Mouse (Mus musculus) E14TG2a.4 (cell line): ENCODE measurements at regions not wholly inside any gene's neighbourhood (a gene's known extent, or its start where the extent isn't known, plus 50 kb on each side); places are given as distances from the start of the nearest gene placed in this dataset.
A peak's percentile ranks its signal among the peaks of the same experiment; 100 is the strongest.

Experiments
- H3K27me3 ChIP-seq: 2 replicates; pipeline ENCODE4 v1.6.1; 2014; ENCODE audit warnings: low read length, control low read depth; ENCODE audit not compliant: insufficient read depth
- H3K36me3 ChIP-seq: 2 replicates; pipeline ENCODE4 v1.6.1; 2014; ENCODE audit warnings: low read length, control low read depth; ENCODE audit not compliant: insufficient read depth
- H3K4me1 ChIP-seq: replicated peaks from 2 replicates; pipeline ENCODE4 v1.6.1; 2014; ENCODE audit warnings: low read depth, low read length, control low read depth
- H3K4me3 ChIP-seq: replicated peaks from 2 replicates; pipeline ENCODE4 v1.5.1; 2014; ENCODE audit warnings: mild to moderate bottlenecking, low read length
- H3K9me3 ChIP-seq: 2 replicates; pipeline ENCODE4 v1.6.1; 2014; ENCODE audit warnings: low read length, control low read depth
- CTCF ChIP-seq: conservative IDR thresholded peaks from 2 replicates; pipeline ENCODE4 v1.5.1; 2014; ENCODE audit warnings: low read length
- NANOG ChIP-seq: IDR thresholded peaks from 2 replicates; pipeline ENCODE4 v1.6.1; 2014; ENCODE audit warnings: borderline replicate concordance, low read length, mixed read lengths
- POU5F1 ChIP-seq: IDR thresholded peaks from 2 replicates; pipeline ENCODE4 v1.6.1; 2014; ENCODE audit warnings: low read length, borderline replicate concordance

- Histone ChIP-seq H3K4me1 (no peaks in the 10 kb centered on the region), H3K27me3 (no peaks in the 10 kb centered on the region), H3K9me3 (peaks cover 12% of the 10 kb centered on the region), H3K36me3 (no peaks in the 10 kb centered on the region), H3K4me3 (no peak overlapping the region)
- no peak for TF ChIP-seq NANOG
- no peak for TF ChIP-seq POU5F1
- TF ChIP-seq CTCF = no peak
These were observed 526.9 kb downstream of the 1700017N19Rik start for GRCm38 (mm10) chr10:101117158-101117557.

- H3K36me3 ChIP-seq = no peaks in the 10 kb centered on the region
These were observed 529.9 kb downstream of the 1700017N19Rik start for GRCm38 (mm10) chr10:101120209-101120608.

DNA sequence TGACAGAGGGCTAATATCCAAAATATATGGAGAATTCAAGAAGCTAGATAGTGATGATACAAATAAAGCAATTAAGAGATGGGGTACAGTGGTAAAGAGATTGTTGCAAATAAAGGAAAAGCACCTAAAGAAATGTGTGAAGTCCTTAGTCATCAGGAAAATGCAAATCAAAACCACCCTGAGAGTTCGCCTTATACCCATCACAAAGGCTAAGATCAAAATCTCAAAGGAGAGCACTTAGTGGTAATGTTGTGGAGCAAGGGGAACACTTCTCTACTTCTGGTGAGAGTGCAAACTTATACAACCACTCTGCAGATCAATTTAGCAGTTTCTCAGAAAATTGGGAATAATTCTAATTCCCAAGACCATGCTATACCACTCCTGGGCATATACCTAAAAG lies 514.2 kb upstream of the Mgat4c start:
- H3K27me3 ChIP-seq = no peaks in the 10 kb centered on the region
- no peaks in the 10 kb centered on the region for H3K36me3 ChIP-seq
- H3K4me3 ChIP-seq = no peak overlapping the region
- TF ChIP-seq CTCF (no peak), POU5F1 (peak; percentile 27; the same call in 1 of the 2 replicates), NANOG (peak; percentile 94)
- H3K9me3 ChIP-seq = no peaks in the 10 kb centered on the region
- peaks cover 20% of the 10 kb centered on the region for H3K4me1 ChIP-seq

More at GRCm38 (mm10) chr10:101120209-101120608, 529.9 kb downstream of the 1700017N19Rik start:
- H3K4me3 ChIP-seq = no peak overlapping the region
- H3K4me1 ChIP-seq = no peaks in the 10 kb centered on the region
- H3K27me3 ChIP-seq = no peaks in the 10 kb centered on the region
- H3K9me3 ChIP-seq = peaks cover 12% of the 10 kb centered on the region
- TF ChIP-seq NANOG (no peak), CTCF (no peak), POU5F1 (no peak)

DNA sequence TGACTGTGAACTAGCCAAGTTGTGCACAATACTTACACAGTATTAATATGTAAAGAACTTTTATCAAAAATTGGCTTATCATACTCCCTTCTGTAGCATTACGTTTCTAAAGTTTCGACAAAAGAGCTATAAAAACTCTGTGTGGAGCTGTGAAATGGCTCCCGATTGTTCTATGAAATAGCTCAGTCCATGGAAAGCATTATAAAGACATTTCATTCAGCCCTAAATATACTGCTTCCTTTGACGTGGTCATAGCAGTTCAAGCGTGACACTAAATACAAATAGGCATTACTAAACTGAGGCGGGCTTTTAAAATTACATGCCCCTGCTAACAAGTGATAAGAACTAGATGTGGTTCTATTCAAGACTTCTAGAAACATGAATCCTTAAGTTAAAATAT lies 509.5 kb upstream of the Mgat4c start:
- no peaks in the 10 kb centered on the region for H3K9me3 ChIP-seq
- no peaks in the 10 kb centered on the region for H3K27me3 ChIP-seq
- no peaks in the 10 kb centered on the region for H3K36me3 ChIP-seq
- TF ChIP-seq CTCF (no peak), POU5F1 (no peak), NANOG (no peak)
- no peak overlapping the region for H3K4me3 ChIP-seq
- peaks cover 12% of the 10 kb centered on the region for H3K4me1 ChIP-seq

- Histone ChIP-seq H3K4me3 (no peak overlapping the region), H3K9me3 (no peaks in the 10 kb centered on the region), H3K4me1 (no peaks in the 10 kb centered on the region), H3K36me3 (no peaks in the 10 kb centered on the region), H3K27me3 (no peaks in the 10 kb centered on the region)
- TF ChIP-seq NANOG (no peak), POU5F1 (no peak), CTCF (no peak)
These were observed 492.1 kb upstream of the Mgat4c start for GRCm38 (mm10) chr10:101189233-101189632.
